Mouse (Mus musculus): ENCODE results near the gene G6pc. TPM values are rescaled to one million over a fixed set of nuclear protein-coding genes. Genes with fewer than 3 reads are reported as not detected.

Gene G6pc
- polyA plus RNA-seq, 1 experiment from 2014 or later: not detected

DNA sequence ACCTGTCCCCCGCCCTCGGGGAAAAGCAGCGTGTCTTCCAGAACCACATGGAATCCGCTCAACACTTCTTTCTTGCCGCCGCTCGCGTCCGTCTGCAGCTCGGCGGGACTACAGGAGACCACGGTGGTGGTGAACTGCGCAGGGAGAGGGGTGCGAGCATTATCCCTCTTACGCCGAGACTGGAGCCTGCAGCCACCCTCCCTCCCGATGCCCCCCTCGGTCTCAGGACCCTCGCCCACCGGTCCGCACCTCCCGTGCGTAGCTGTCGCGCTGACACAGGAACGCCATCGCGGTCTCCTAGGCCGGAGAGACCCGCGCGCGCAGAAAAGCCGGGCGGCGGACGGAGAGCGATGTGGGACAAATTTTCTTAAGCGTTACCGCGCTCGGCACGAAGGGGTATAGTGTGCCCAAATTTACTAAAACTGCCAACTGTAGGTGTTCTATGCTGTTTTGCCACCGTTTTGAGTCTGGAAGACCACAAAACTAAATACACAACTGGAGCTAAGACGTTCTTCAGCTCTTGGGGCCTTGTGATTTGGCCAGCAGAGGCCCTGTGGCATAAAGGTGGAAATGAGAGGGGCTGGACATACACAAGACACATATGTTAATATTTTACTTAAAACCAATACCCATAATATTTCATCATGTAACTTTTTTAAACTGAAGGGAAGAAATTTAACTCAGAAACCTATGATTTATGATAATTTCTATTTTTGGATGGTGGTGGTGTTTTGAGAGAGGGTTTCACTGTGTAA is 49.9 kb downstream of the G6pc start, which contains the start of gene Aarsd1:
Gene Aarsd1 (minus strand): TSS at position 515 of the 755 bp plus-strand sequence.
- H3K36me3 ChIP-seq (ENCODE audit: control insufficient read depth, insufficient read depth, low read length): peaks cover 6% of the 10 kb centered on the region; the same call in 1 of the 2 replicates
- WGBS: under 1% methylated on average over 45 of the region's 45 CpGs

GRCm38 (mm10) chr11:101418991-101419390 is 51.6 kb downstream of the G6pc start:
- H3K9me3 ChIP-seq (ENCODE audit: control insufficient read depth, low read length): no peaks in the 10 kb centered on the region
- DNase-seq (ENCODE audit: low spot score): no peak
- H3K4me1 ChIP-seq (replicated peaks; ENCODE audit: control insufficient read depth, insufficient read depth, low read length): peaks cover 5% of the 10 kb centered on the region
- no peaks in the 10 kb centered on the region for H3K27me3 ChIP-seq (replicated peaks; ENCODE audit: control insufficient read depth, insufficient read depth, low read length)
- no peak overlapping the region for H3K9ac ChIP-seq (ENCODE audit: low read depth, low read length)
- 0 out of 2 replicates have a peak, but pooled peaks cover 2% of the 10 kb centered on the region for H3K36me3 ChIP-seq (ENCODE audit: control insufficient read depth, insufficient read depth, low read length)
- H3K4me3 ChIP-seq (ENCODE audit: low read depth, low read length): no peak overlapping the region
- no peak overlapping the region for H3K4me2 ChIP-seq
- 67% methylated on average over 6 of the region's 6 CpGs for WGBS
- H3K27ac ChIP-seq (ENCODE audit: low read depth, low read length): no peak overlapping the region
- ATAC-seq (replicated peaks; ENCODE audit: low FRiP score): no peak

More for the DNA sequence above, 49.9 kb downstream of the G6pc start, which contains the start of gene Aarsd1:
- Histone ChIP-seq H3K9me3 (ENCODE audit: control insufficient read depth, low read length) (no peaks in the 10 kb centered on the region), H3K27me3 (replicated peaks; ENCODE audit: control insufficient read depth, insufficient read depth, low read length) (no peaks in the 10 kb centered on the region), H3K9ac (ENCODE audit: low read depth, low read length) (peak within 1 kb of the TSS; percentile 89), H3K27ac (ENCODE audit: low read depth, low read length) (peak within 1 kb of the TSS; percentile 46), H3K4me1 (replicated peaks; ENCODE audit: control insufficient read depth, insufficient read depth, low read length) (peaks cover 4% of the 10 kb centered on the region), H3K4me3 (ENCODE audit: low read depth, low read length) (peak within 1 kb of the TSS; percentile 83), H3K4me2 (peak within 1 kb of the TSS; percentile 75)
- peak; percentile 92 for DNase-seq (ENCODE audit: low spot score)
- peak; percentile 66 for ATAC-seq (replicated peaks; ENCODE audit: low FRiP score)

- Histone ChIP-seq H3K27ac (ENCODE audit: low read depth, low read length) (no peak overlapping the region), H3K9ac (ENCODE audit: low read depth, low read length) (no peak overlapping the region), H3K4me2 (no peak overlapping the region), H3K27me3 (replicated peaks; ENCODE audit: control insufficient read depth, insufficient read depth, low read length) (no peaks in the 10 kb centered on the region), H3K4me3 (ENCODE audit: low read depth, low read length) (no peak overlapping the region), H3K36me3 (ENCODE audit: control insufficient read depth, insufficient read depth, low read length) (no peaks in the 10 kb centered on the region), H3K9me3 (ENCODE audit: control insufficient read depth, low read length) (no peaks in the 10 kb centered on the region), H3K4me1 (replicated peaks; ENCODE audit: control insufficient read depth, insufficient read depth, low read length) (peaks cover 10% of the 10 kb centered on the region)
- DNase-seq (ENCODE audit: low spot score) (no peak), ATAC-seq (replicated peaks; ENCODE audit: low FRiP score) (no peak)
- 33% methylated on average over 3 of the region's 3 CpGs for WGBS
Observed at GRCm38 (mm10) chr11:101419610-101420009, 52.2 kb downstream of the G6pc start.

GRCm38 (mm10) chr11:101420148-101420547 is 52.8 kb downstream of the G6pc start:
- no peaks in the 10 kb centered on the region for H3K9me3 ChIP-seq (ENCODE audit: control insufficient read depth, low read length)
- H3K4me3 ChIP-seq (ENCODE audit: low read depth, low read length): no peak overlapping the region
- no peak overlapping the region for H3K27ac ChIP-seq (ENCODE audit: low read depth, low read length)
- no peak for ATAC-seq (replicated peaks; ENCODE audit: low FRiP score)
- 78% methylated on average over 5 of the region's 5 CpGs for WGBS
- no peak for DNase-seq (ENCODE audit: low spot score)
- no peak overlapping the region for H3K4me2 ChIP-seq
- H3K27me3 ChIP-seq (replicated peaks; ENCODE audit: control insufficient read depth, insufficient read depth, low read length): no peaks in the 10 kb centered on the region
- peak overlapping the region; percentile 20; the same call in 1 of the 2 replicates for H3K9ac ChIP-seq (ENCODE audit: low read depth, low read length)
- H3K4me1 ChIP-seq (replicated peaks; ENCODE audit: control insufficient read depth, insufficient read depth, low read length): peaks cover 11% of the 10 kb centered on the region
- H3K36me3 ChIP-seq (ENCODE audit: control insufficient read depth, insufficient read depth, low read length): no peaks in the 10 kb centered on the region

DNA sequence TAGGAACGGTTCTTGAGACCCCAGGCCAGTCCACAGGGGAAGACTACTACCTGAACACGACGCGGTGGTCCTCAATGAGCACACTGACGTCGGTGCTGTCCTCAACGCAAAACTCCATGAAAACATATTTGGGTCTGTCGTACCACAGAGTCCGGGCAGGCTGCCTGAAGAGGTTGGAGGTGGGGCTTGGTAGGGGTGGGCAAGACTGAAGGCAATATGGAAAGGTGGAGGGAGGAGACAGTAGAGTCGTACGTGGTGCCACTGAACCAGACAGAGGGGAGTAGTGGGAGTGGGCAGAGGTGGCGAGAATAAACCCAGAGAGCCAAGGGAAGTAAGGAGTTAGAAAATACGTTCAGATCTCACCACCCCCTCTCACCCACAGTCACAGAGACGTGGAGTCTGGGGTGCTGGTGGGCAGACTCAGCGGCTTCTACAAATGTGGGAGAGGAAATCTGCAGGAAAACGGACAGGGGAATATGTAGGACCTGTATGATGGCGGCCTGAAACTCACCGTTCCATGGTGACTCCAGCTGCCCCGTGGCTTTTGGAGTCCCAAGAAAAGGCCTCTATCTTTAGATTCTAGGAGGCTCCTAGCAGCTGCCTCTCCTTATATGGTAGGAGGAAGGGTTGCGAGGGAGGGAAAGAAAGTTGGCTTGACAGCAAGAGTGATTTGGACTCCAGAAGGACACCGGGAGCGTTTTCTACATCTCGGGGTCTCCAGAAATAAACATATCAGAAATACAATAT is 56.9 kb downstream of the G6pc start, which contains the start of gene Gm27029:
Gene Gm27029 (minus strand): TSS at position 692 of the 747 bp plus-strand sequence.
- Histone ChIP-seq H3K36me3 (ENCODE audit: control insufficient read depth, insufficient read depth, low read length) (no peaks in the 10 kb centered on the region; the same call in 1 of the 2 replicates), H3K4me2 (peak within 1 kb of the TSS; percentile 91), H3K9me3 (ENCODE audit: control insufficient read depth, low read length) (no peaks in the 10 kb centered on the region), H3K4me3 (ENCODE audit: low read depth, low read length) (peak within 1 kb of the TSS; percentile 81), H3K4me1 (replicated peaks; ENCODE audit: control insufficient read depth, insufficient read depth, low read length) (peaks cover 22% of the 10 kb centered on the region), H3K9ac (ENCODE audit: low read depth, low read length) (peak within 1 kb of the TSS; percentile 72), H3K27me3 (replicated peaks; ENCODE audit: control insufficient read depth, insufficient read depth, low read length) (no peaks in the 10 kb centered on the region), H3K27ac (ENCODE audit: low read depth, low read length) (peak within 1 kb of the TSS; percentile 23; the same call in 1 of the 2 replicates)
- DNase-seq (ENCODE audit: low spot score): peak; percentile 56
- no peak for ATAC-seq (replicated peaks; ENCODE audit: low FRiP score)
- WGBS: 7% methylated on average over 23 of the region's 23 CpGs

DNA sequence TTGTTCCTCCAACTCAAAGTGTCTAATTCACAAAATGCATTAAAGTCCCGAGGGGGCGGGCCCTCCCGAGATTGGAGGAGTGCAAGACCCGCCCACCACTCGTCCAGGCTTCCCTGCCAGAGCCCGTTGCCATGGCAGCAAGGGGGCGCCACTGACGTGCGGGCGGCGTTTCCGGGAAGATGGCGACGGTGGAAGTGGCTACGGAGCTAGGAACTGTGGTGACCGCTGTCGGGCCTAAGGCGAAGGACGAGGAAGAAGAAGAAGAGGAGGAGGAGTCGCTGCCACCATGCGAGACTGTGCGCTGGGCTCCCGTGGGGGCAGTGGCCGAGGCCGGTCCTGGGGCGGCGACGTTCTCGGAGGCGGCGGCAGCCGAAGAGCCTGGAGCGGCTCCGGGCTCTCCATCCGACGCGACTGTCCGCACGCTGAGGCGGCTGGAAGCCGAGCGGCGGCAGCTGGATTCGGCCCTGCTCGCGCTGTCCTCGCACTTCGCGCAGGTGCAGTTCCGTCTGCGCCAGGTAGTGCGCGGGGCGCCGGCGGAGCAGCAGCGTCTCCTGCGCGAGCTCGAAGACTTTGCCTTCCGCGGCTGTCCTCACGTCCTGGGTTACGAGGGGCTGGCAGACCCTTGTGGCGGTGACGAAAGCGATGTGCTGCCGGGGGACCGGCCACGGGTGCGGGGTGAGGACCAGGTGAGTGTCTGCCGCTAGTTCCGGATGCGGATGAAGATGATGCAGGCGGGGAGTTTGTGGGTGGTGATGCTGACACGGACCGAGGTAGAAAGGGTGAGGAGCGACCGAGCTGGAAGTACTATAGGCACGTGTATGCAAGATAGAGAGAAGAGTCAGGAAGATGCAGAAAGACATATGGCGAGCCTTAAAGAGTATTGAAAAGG is 57.8 kb downstream of the G6pc start, which contains the start of the genes Rundc1 and Ptges3l:
Gene Rundc1 (plus strand): TSS at position 161 of the 889 bp plus-strand sequence.
Gene Ptges3l (minus strand): TSS at position 409 of the 889 bp plus-strand sequence.
- H3K9ac ChIP-seq (ENCODE audit: low read depth, low read length): peak within 1 kb of the TSS; percentile 72
- WGBS: under 1% methylated on average over 81 of the region's 81 CpGs
- peaks cover 7% of the 10 kb centered on the region for H3K36me3 ChIP-seq (ENCODE audit: control insufficient read depth, insufficient read depth, low read length)
- H3K9me3 ChIP-seq (ENCODE audit: control insufficient read depth, low read length): no peaks in the 10 kb centered on the region
- H3K4me3 ChIP-seq (ENCODE audit: low read depth, low read length): peak within 1 kb of the TSS; percentile 81
- DNase-seq (ENCODE audit: low spot score) (peak; percentile 99), ATAC-seq (replicated peaks; ENCODE audit: low FRiP score) (peak; percentile 90)
- no peaks in the 10 kb centered on the region for H3K27me3 ChIP-seq (replicated peaks; ENCODE audit: control insufficient read depth, insufficient read depth, low read length)
- H3K4me2 ChIP-seq: peak within 1 kb of the TSS; percentile 91
- H3K27ac ChIP-seq (ENCODE audit: low read depth, low read length): peak within 1 kb of the TSS; percentile 23; the same call in 1 of the 2 replicates
- peaks cover 22% of the 10 kb centered on the region for H3K4me1 ChIP-seq (replicated peaks; ENCODE audit: control insufficient read depth, insufficient read depth, low read length)

GRCm38 (mm10) chr11:101426165-101426564 is 58.8 kb downstream of the G6pc start:
- WGBS: 52% methylated on average over 8 of the region's 8 CpGs
- no peak overlapping the region for H3K27ac ChIP-seq (ENCODE audit: low read depth, low read length)
- ATAC-seq (replicated peaks; ENCODE audit: low FRiP score) (no peak), DNase-seq (ENCODE audit: low spot score) (no peak)
- peaks cover 11% of the 10 kb centered on the region for H3K36me3 ChIP-seq (ENCODE audit: control insufficient read depth, insufficient read depth, low read length)
- peak overlapping the region; percentile 72; the same call in 1 of the 2 replicates for H3K9ac ChIP-seq (ENCODE audit: low read depth, low read length)
- peak overlapping the region; percentile 81 for H3K4me3 ChIP-seq (ENCODE audit: low read depth, low read length)
- H3K4me2 ChIP-seq: peak overlapping the region; percentile 91
- H3K27me3 ChIP-seq (replicated peaks; ENCODE audit: control insufficient read depth, insufficient read depth, low read length): no peaks in the 10 kb centered on the region
- H3K9me3 ChIP-seq (ENCODE audit: control insufficient read depth, low read length): no peaks in the 10 kb centered on the region
- H3K4me1 ChIP-seq (replicated peaks; ENCODE audit: control insufficient read depth, insufficient read depth, low read length): peaks cover 22% of the 10 kb centered on the region

Data from liver, embryonic 11.5 days (tissue).